Mouse (Mus musculus) CH12.LX (cell line): Measurements from ENCODE around the gene Psmb6. TPM values are rescaled to one million over a fixed set of nuclear protein-coding genes. Genes with fewer than 3 reads are reported as not detected.
"Not testable (repeated sequence)": the region's sequence is repeated elsewhere in the genome, so short reads cannot be mapped to it uniquely, and the experiment has no call there.

ENCODE experiments used
- DNase-seq: peaks from one replicate; pipeline ENCODE4 v3.0.0-alpha.2; 2013; ENCODE audit errors: extremely low read depth
- H3K27ac ChIP-seq: 2 replicates; pipeline ENCODE4 v1.5.1; 2012; ENCODE audit warnings: low read depth, mild to moderate bottlenecking, control low read depth, moderate library complexity; ENCODE audit not compliant: insufficient read depth
- H3K27me3 ChIP-seq: replicated peaks from 2 replicates; pipeline ENCODE3; 2012; ENCODE audit warnings: inconsistent platforms
- H3K36me3 ChIP-seq, 2 experiments: replicated peaks in 1 of 2; 2 replicates each; pipeline versions ENCODE3 to v1.6.1; 2012; ENCODE audit warnings: inconsistent platforms in 1 of 2, low read length in 1 of 2, mild to moderate bottlenecking in 1 of 2, mixed read lengths in 1 of 2, moderate library complexity in 1 of 2; ENCODE audit not compliant: control insufficient read depth in 1 of 2, insufficient read depth in 1 of 2
- H3K4me1 ChIP-seq, 2 experiments: 2 replicates each; pipeline ENCODE4 v1.6.1; 2012; ENCODE audit warnings: inconsistent platforms in 1 of 2, moderate library complexity in 1 of 2; ENCODE audit not compliant: insufficient read depth in 2 of 2, control insufficient read depth in 1 of 2
- H3K4me2 ChIP-seq: 2 replicates; pipeline ENCODE4 v1.6.1; 2012; ENCODE audit warnings: low read depth, mild to moderate bottlenecking, control low read depth; ENCODE audit not compliant: poor library complexity, insufficient read depth, severe bottlenecking
- H3K4me3 ChIP-seq, 3 experiments: fragments of 150-350 bp in 1 of 3; sonication (generic) in 1 of 3; replicated peaks in 1 of 3; 2 replicates each; pipeline versions ENCODE3 to v1.5.1; 2011 to 2012; ENCODE audit warnings: low read depth in 2 of 3, low read length in 2 of 3, mild to moderate bottlenecking in 2 of 3, moderate library complexity in 2 of 3, control low read depth in 1 of 3, improper control_type of control experiment in 1 of 3, inconsistent platforms in 1 of 3, mixed read lengths in 1 of 3; ENCODE audit not compliant: poor library complexity in 1 of 3
- H3K79me2 ChIP-seq: replicated peaks from 2 replicates; pipeline ENCODE4 v1.6.1; 2012; ENCODE audit warnings: mild to moderate bottlenecking, moderate library complexity; ENCODE audit not compliant: control insufficient read depth, poor library complexity, insufficient read depth, severe bottlenecking; ENCODE audit errors: extremely low read depth
- H3K9ac ChIP-seq: 2 replicates; pipeline ENCODE4 v1.6.1; 2012; ENCODE audit warnings: low read depth, mild to moderate bottlenecking, control low read depth, moderate library complexity; ENCODE audit not compliant: insufficient read depth
- H3K9me3 ChIP-seq: replicated peaks from 2 replicates; pipeline ENCODE3; 2012; ENCODE audit warnings: low read length, inconsistent platforms, mixed read lengths
- BHLHE40 ChIP-seq: IDR thresholded peaks from 2 replicates; pipeline ENCODE4 v1.6.1; 2011; ENCODE audit warnings: mild to moderate bottlenecking, low read depth, low read length, improper control_type of control experiment
- CHD1 ChIP-seq: IDR thresholded peaks from 2 replicates; pipeline ENCODE4 v1.6.1; 2012; ENCODE audit warnings: low read depth, low read length, improper control_type of control experiment, inconsistent platforms
- CTCF ChIP-seq, 2 experiments: IDR thresholded peaks in 1 of 2; conservative IDR thresholded peaks in 1 of 2; 2 replicates each; pipeline ENCODE4 v1.5.1; 2011 to 2012; ENCODE audit warnings: low read depth in 2 of 2, low read length in 2 of 2, improper control_type of control experiment in 1 of 2, inconsistent platforms in 1 of 2, mild to moderate bottlenecking in 1 of 2, moderate library complexity in 1 of 2
- E2F4 ChIP-seq: IDR thresholded peaks from 2 replicates; pipeline ENCODE4 v1.6.1; 2011; ENCODE audit warnings: low read depth, low read length, improper control_type of control experiment; ENCODE audit not compliant: insufficient replicate concordance
- IRF4 ChIP-seq: IDR thresholded peaks from 2 replicates; pipeline ENCODE4 v1.6.1; 2014; ENCODE audit warnings: low read depth, mild to moderate bottlenecking, inconsistent platforms, low read length, improper control_type of control experiment
- JUND ChIP-seq: conservative IDR thresholded peaks from 2 replicates; pipeline ENCODE4 v1.6.1; 2011; ENCODE audit warnings: low read depth, low read length, improper control_type of control experiment
- KAT2A ChIP-seq: IDR thresholded peaks from 2 replicates; pipeline ENCODE4 v1.6.1; 2012; ENCODE audit warnings: low read length, improper control_type of control experiment, inconsistent platforms; ENCODE audit not compliant: insufficient replicate concordance
- MAFK ChIP-seq: IDR thresholded peaks from 2 replicates; pipeline ENCODE4 v1.6.1; 2011; ENCODE audit warnings: low read length, improper control_type of control experiment; ENCODE audit not compliant: insufficient replicate concordance
- MXI1 ChIP-seq: IDR thresholded peaks from 2 replicates; pipeline ENCODE4 v1.6.1; 2011; ENCODE audit warnings: mild to moderate bottlenecking, low read depth, low read length, improper control_type of control experiment
- NELFE ChIP-seq: IDR thresholded peaks from 2 replicates; pipeline ENCODE4 v1.6.1; 2011; ENCODE audit warnings: low read depth, low read length, improper control_type of control experiment
- POLR2A ChIP-seq: IDR thresholded peaks from 2 replicates; pipeline ENCODE4 v1.6.1; 2011; ENCODE audit warnings: low read depth, mild to moderate bottlenecking, improper control_type of control experiment, low read length
- POLR2AphosphoS2 ChIP-seq: IDR thresholded peaks from 2 replicates; pipeline ENCODE4 v1.6.1; 2011; ENCODE audit warnings: low read depth, low read length, improper control_type of control experiment
- SMC3 ChIP-seq: IDR thresholded peaks from 2 replicates; pipeline ENCODE4 v1.6.1; 2011; ENCODE audit warnings: low read depth, low read length, improper control_type of control experiment
- ZC3H11A ChIP-seq: IDR thresholded peaks from 2 replicates; pipeline ENCODE4 v1.6.1; 2012; ENCODE audit warnings: low read depth, mild to moderate bottlenecking, inconsistent platforms, low read length, improper control_type of control experiment
- ZKSCAN1 ChIP-seq: IDR thresholded peaks from 2 replicates; pipeline ENCODE4 v1.6.1; 2012; ENCODE audit warnings: low read depth, inconsistent platforms, low read length, improper control_type of control experiment, borderline replicate concordance
- ZNF384 ChIP-seq: IDR thresholded peaks from 2 replicates; pipeline ENCODE4 v1.6.1; 2012; ENCODE audit warnings: low read depth, low read length, improper control_type of control experiment, inconsistent platforms
- dilution Hi-C: fragments of 300-500 bp; cut with MboI; formaldehyde crosslinking; loops from 2 replicates; pipeline ENCODE4 v1.14.3; 2020; ENCODE audit warnings: low sequenced_read_pairs; ENCODE audit not compliant: extremely low pct_unique_long_range_greater_than_20kb, extremely low pct_ligation_motif_present
- in situ Hi-C: fragments of 300-500 bp; cut with MboI; formaldehyde crosslinking; loops from 3 replicates; pipeline ENCODE4 v1.14.3; 2019; ENCODE audit warnings: low sequenced_read_pairs, low pct_ligation_motif_present, low pct_unique_long_range_greater_than_20kb, mixed read lengths
- polyA plus RNA-seq: library from polyadenylated mRNA; unstranded; fragments of >175 nt; gene quantifications from 2 replicates; pipeline ENCODE4 v1.2.1, GENCODE M21; 2012; ENCODE audit warnings: low read depth; ENCODE audit not compliant: insufficient read length
- total RNA-seq, 2 experiments: library from RNA; depleted of rRNA; stranded (reverse); fragments of 300-350 nt in 1 of 2; fragments of >200 nt in 1 of 2; gene quantifications; 2 replicates each; pipeline ENCODE4 v1.2.3; 2012 to 2014

Gene Psmb6
- total and polyA plus RNA-seq, 3 experiments = 779 to 921 (median 831) TPM

DNA sequence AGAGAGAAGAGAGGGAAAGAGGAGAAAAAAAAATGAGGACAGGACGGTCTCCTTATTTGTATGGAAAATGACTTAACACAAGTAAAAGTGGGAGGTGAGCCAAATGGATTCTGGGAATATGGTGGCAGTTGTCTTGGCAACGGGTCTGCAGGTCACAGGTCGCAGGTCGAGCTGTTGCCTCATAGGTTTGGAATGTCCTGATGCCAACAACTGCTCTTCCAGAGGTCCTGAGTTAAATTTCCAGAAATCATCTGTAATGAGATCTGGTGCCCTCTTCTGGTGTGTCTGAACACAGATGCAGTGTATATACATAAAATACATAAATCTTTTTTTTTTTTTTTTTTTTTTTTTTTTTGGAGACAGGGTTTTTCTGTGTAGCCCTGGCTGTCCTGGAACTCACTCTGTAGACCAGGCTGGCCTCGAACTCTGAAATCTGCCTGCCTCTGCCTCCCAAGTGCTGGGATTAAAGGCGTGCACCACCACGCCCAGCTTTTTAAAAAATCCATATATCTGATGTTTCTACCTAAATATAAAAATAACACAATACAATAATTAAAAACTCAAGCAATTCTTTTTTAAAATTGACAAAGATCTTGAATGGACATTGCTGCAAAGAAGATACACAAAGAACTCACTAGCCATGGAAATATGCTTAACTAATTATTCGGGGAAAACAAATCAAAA, 1.7 kb upstream of the Psmb6 start:
- TF ChIP-seq ZNF384 = peak; percentile 81
- TF ChIP-seq CTCF (conservative IDR thresholded peaks at IDR 0.05 in 1 of 2, IDR thresholded peaks at IDR 0.05 in 1 of 2; ENCODE audit: low read depth in 2 of 2, low read length in 2 of 2) = peak in 1 of 2 experiments; percentile 4; a peak in 1 of 4 replicates
- H3K4me3 ChIP-seq, in situ Hi-C loops, H3K9ac ChIP-seq, H3K9me3 ChIP-seq, H3K27me3 ChIP-seq, H3K27ac ChIP-seq, H3K4me2 ChIP-seq, DNase-seq, dilution Hi-C loops: not testable (repeated sequence)
- Histone ChIP-seq H3K36me3 (peaks cover 21 to 26% of the 10 kb centered on the region in 2 experiments), H3K79me2 (peaks cover 12% of the 10 kb centered on the region), H3K4me1 (peaks cover 13 to 33% of the 10 kb centered on the region in 2 experiments)

DNA sequence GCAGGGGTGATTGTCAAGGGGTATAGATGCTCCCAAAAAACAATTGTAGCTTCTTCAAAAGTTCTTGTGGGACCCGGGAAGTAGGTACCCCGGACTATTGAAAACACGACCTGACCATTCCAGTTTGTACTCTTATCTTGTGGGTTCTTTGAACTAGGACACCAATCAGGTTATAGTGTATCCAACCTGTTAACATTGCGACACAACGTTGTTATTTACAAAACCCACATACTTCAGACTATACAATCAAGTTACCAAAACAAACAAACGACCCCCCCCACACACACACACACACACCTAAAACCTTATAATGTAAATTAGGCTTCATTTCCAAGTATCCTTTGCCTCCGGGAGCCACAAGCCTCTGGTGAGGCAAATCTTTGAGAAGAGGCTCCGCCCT, 385 bp upstream of the Psmb6 start:
- peak overlapping the region; percentile 77 for H3K9ac ChIP-seq
- peaks cover 24 to 38% of the 10 kb centered on the region in 2 experiments for H3K36me3 ChIP-seq
- no peaks in the 10 kb centered on the region for H3K9me3 ChIP-seq
- no peak for TF ChIP-seq SMC3
- TF ChIP-seq MAFK = no peak
- no peak for TF ChIP-seq POLR2A
- no peak for TF ChIP-seq BHLHE40
- TF ChIP-seq KAT2A = no peak
- no peak for TF ChIP-seq JUND
- TF ChIP-seq CHD1 = no peak
- no peak for TF ChIP-seq MXI1
- no peak for TF ChIP-seq E2F4
- no peak for TF ChIP-seq POLR2AphosphoS2
- no peak for TF ChIP-seq ZNF384
- no peak for TF ChIP-seq ZC3H11A
- H3K27me3 ChIP-seq = no peaks in the 10 kb centered on the region
- no peak for DNase-seq
- H3K27ac ChIP-seq = no peak overlapping the region
- H3K4me3 ChIP-seq = peak overlapping the region; percentile 45 to 78 (median 76)
- peak overlapping the region; percentile 96 for H3K4me2 ChIP-seq
- peaks cover 12% of the 10 kb centered on the region for H3K79me2 ChIP-seq
- dilution Hi-C loops (no loop called here), in situ Hi-C loops (loop anchor here (5.0 kb wide), 1 partner anchor 38 kb away; the partner anchor contains the start of gene Mink1)
- H3K4me1 ChIP-seq = peaks cover 13 to 39% of the 10 kb centered on the region in 2 experiments

DNA sequence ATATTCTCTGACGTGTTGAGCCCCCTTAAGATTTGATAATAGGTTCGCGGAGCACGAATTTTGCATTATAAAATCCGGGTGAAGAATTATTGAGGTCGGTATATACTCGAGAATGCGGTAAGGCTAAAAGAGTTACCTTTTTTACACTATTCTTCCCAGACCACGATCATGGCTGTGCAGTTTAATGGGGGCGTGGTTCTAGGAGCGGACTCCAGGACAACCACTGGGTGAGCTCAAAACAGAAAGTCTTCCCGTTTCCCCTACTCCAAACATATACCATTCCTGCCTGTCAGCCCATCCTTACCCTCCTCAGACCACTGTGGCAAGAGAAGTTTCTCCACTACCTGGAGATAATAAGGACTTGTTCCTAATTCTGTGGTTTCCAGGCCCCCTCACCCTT, 559 bp downstream of the Psmb6 start:
- dilution Hi-C loops (no loop called here), in situ Hi-C loops (loop anchor here (5.0 kb wide), 1 partner anchor 37 kb away; the partner anchor contains the start of gene Mink1)
- no peak for TF ChIP-seq NELFE
- no peak for TF ChIP-seq IRF4
- no peak for TF ChIP-seq ZKSCAN1
- TF ChIP-seq MXI1 = peak; percentile 5; the same call in 1 of the 2 replicates
- no peak for TF ChIP-seq JUND
- Histone ChIP-seq H3K36me3 (peaks cover 24 to 38% of the 10 kb centered on the region in 2 experiments), H3K79me2 (peaks cover 12% of the 10 kb centered on the region), H3K9me3 (no peaks in the 10 kb centered on the region), H3K4me1 (peaks cover 15 to 48% of the 10 kb centered on the region in 2 experiments), H3K27ac (no peak overlapping the region), H3K27me3 (no peaks in the 10 kb centered on the region), H3K9ac (peak overlapping the region; percentile 94), H3K4me2 (peak overlapping the region; percentile 80), H3K4me3 (peak overlapping the region; percentile 69 to 96 (median 76))
- no peak for DNase-seq
